Mouse (Mus musculus) adipocyte (in vitro differentiated cells): ENCODE measurements around the gene Zkscan4.

Experiments used
- DNase-seq: peaks from one replicate; pipeline ENCODE4 v3.0.0-alpha.2; 2016; ENCODE audit warnings: low spot score

Zkscan4 gene

DNA sequence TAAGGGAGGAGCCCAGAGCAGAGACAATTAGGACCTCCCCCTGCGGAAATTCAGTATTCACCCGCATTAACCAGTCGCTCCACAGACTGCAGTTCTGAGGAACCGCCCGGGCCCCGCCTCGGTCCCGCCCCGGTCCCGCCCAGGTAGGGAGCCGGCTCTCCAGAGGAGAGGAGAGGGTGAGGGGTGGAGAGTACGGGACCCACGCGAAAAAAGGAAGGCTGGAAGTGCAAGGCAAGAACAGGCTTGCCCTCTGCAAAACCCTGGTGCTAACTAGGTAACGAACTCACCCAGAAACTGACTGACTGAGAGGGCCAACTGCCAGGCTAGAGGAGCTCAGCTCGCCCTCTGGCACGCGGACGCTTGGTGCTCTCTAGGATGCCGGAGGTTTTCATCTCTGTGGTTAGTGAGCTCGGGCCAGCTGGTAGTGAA lies 27.5 kb downstream of the Zkscan4 start:
- DNase-seq, result peak; percentile 89

DNA sequence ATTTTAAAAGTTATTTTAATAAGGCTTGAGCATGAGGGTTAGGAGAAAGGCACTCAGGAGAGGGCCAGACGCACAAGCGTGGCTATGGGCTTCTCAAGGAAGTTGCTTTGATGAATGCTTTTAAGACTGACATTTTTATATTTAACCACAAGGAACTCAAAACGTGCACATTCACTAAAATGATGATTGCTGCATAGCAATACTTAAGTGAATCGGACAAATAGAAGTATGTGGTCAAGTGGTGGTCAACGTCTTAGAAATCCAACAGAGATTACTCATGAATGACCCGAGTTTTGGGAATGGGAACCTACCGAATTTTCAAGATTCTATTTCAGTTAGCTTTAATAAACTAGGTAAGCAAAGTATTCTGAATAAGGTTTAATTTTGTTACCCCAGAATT lies 51.4 kb downstream of the Zkscan4 start:
- DNase-seq, result peak; percentile 10

DNA sequence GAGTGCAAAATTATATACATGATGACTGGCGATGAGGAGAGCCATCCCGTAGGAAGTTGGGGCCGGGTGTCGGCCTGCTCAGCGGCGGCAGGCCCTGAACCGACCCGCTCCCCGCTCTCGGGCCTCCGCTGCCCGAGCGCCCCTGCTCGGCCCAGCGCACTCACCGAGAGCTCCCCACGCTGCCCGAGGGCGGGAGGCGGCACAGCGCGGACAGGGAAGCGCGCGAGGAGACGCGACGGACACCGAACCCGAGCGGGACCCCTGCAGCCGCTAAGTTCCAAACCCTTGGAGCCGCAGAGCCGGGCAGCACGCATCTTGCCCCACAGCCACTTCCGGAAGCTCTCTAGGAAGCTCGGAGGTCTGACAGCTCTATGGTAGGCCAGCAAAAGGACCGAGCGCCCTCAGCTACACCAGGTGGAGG lies 52.1 kb downstream of the Zkscan4 start, which contains the start of gene Zkscan8:
TSS of gene Zkscan8 (minus strand) at position 340 of the 421 bp plus-strand sequence.
- peak; percentile 87 for DNase-seq
